Mouse (Mus musculus): ENCODE measurements around the gene Rps11.
"Not testable (repeated sequence)": the region's sequence is repeated elsewhere in the genome, so short reads cannot be mapped to it uniquely, and the experiment has no call there.

Gene Rps11

DNA sequence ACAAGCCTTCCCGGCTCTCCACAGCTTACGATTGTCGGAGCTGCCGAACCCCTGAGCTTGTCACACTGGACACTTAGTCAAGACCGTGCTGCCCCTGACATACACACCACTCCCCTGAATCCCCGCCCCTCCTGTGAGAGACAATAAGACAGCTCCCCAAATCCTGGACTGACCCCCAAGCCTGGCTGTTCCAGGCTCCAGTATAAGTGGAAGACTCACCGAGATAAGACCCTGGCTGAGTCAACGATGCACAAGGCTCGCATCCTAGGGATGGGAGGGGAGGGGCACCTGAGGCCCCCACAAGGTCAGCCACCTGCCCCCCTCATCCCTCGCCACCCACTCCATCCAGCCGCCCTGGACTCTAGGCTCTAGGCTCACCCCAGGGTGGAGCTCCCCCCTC lies 7.6 kb upstream of the Rps11 start:
- no peak for DNase-seq

DNA sequence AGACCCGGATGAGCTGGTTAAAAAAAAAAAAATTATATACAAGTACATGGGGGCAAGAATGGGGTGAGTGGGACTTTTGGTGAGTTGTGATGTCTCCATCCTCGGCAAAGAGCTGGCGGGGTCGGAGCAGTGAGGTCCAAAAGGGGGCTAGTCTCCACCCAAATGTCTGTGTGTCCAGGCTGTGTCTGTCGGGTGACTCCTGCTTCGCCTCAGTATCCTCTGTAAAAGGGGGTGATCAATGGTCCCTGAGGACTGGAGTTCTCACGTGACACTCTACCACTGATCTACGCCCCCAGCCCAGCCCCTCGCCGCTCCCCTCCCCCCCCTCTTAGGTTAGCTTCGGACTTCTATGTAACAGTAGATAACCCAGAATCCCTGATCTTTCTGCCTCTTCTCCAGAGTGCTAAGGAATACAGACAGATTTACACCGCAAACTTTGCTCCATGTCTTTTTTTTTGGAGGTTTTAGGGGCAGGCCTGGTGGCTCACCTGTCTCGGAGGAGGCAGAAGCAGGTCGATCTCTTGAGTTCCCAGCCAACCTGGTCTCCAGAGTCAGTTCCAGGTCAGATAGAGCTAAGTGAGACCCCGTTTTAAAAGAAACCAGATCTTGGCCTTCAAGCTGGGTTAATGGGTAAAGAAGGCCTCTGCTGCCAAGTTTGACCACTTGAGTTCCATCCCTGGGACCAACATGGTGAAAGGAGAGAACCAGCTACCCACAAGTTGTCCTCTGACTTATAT lies 5.7 kb upstream of the Rps11 start:
- DNase-seq = no peak

DNA sequence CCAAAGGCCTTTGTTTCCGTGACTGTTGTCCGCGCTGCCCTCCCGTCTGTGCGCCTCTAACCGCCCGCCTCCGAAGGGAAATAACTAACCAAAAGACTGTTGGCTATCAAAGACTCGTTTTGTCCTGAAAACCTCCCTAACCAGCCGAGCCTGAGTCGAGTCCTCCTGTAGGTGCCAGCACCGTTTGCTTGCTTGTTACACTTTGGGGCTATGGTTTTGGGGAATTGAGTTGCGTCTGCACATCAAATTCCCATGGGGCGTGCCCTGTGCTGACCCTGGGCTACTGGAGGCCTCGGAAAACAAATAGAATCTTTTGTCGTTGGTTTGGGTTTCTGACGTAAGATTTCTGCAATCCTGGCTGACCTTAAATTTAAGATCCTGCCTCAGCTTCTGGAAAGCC lies 5.1 kb upstream of the Rps11 start:
- peak; percentile 36 for DNase-seq

DNA sequence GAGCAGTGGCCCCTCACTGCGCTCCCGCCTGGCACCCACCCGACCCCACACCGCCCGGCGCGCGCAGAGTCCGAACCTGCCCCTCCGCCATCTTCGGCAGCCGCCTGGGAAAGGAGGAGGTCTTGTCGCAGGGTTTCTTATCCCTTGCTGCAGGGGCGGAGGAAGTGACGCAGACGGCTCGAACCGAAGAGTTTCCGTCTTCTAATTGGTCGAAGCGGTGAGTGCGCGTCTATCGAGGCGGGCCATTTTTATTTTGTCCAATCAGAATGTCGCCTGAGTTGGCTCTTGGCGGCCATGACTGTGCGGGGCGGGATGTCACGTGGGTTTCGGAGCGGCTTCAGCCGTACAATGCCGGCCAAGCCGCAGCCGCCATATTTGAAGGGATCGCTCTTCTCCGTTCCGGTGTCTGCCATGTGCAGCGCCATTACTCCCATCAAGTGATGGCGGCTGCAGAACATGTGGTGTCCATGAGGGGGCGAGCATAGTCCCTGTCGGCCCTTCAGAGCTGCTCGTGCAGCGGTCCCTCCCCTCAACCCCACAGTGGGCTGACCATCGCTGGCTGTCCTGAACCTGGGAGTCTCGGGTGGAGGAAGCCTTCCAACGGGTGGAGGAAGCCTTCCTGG lies 4.5 kb upstream of the Rps11 start, which contains the start of gene Rpl13a:
Rpl13a (minus strand) TSS at position 138 of the 623 bp plus-strand sequence.
- peak; percentile 100 for DNase-seq

DNA sequence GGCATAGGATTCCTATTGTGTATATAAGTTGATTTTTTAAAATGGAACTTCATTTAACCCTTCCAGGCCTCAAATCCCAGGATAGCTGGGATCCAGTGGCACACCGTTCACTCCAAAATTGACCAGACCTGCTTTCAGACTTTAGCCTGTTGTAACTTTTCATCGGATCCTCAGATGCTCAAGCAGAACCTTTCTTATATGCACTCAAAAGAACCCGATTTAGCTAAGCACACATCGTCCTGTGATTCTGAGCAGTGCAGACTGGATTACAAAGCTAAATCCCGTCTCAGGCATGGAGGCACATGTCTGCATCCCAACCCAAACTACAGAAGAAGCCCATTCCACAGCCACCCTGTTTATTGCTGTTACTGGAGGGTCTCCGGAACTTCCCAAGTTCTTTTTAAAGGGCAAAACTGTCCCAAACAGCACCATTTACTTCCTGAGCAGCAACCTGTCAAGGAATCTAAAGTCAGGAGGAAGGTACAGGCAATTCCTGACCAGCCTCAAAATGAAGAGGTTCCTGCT lies 3.5 kb upstream of the Rps11 start:
- DNase-seq = no peak

- DNase-seq = no peak
Measured at GRCm38 (mm10) chr7:45126844-45127699, 2.8 kb upstream of the Rps11 start.

DNA sequence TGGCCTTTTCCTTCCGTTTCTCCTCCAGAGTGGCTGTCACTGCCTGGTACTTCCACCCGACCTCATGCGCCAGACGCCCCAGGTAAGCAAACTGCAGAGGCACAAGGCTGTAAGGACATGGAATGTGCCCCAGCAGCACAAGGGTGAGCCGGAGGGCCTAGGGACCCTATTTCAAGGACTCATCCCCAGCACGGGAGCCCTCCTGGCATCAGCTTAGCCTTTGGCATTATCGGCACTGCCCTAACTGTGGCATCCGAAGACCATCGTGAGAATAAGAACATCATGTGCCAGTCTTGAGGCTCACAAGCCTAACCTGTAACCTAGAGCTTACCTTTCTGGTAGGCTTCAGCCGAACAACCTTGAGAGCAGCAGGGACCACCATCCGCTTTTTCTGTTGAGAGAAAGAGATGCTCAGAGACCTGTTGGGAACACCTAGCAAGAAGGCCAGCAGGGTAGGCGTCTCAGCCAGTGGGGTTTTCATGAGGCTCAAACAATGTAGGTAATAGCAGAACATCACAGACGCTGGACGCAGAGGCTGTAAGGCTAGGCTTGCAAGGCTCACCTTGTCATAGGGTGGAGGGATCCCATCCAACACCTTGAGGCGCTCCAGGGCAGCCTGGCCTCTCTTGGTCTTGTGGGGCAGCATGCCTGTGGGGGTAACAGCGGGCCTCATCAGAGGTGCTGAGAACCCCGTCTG lies 2.1 kb upstream of the Rps11 start:
- no peak for DNase-seq

DNA sequence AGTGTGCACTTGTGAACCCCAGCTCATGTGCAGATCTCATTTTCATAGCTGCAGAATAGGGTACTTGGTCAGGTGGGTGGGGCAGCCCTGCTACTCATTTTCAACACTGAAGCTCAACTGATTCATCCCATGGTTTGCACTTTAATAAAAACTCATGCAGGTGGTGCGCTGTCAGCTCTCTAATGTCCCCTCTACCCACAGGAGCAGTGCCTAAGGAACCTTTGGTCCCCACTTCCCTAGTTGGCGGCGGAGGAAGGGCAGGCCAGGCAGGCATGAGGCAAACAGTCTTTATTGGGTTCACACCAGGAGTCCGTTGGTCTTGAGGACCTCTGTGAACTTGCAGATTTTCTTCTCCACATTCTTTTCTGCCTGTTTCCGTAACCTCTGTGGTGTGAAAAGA lies 1.4 kb upstream of the Rps11 start:
- DNase-seq = not testable (repeated sequence)

GRCm38 (mm10) chr7:45125144-45125600 lies 933 bp upstream of the Rps11 start:
- peak; percentile 50 for DNase-seq

DNA sequence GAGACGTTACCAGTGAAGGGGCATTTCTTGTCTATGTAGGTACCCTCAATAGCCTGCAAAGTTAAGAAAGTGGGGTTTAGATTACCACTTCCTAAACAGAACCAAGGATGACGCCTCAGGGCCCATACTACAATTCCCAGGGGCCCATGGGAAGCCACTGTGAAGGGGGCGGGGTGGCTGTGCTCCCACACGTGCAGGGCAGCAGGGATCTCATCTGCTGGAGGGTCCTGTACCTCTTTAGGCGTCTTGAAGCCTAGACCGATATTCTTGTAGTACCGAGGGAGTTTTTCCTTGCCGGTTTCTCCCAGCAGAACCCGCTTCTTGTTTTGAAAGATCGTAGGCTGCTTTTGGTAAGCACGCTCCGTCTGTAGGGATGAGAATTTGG lies 1.1 kb downstream of the Rps11 start:
- DNase-seq = peak; percentile 57

GRCm38 (mm10) chr7:45122561-45123185 lies 1.6 kb downstream of the Rps11 start:
- DNase-seq = no peak

DNA sequence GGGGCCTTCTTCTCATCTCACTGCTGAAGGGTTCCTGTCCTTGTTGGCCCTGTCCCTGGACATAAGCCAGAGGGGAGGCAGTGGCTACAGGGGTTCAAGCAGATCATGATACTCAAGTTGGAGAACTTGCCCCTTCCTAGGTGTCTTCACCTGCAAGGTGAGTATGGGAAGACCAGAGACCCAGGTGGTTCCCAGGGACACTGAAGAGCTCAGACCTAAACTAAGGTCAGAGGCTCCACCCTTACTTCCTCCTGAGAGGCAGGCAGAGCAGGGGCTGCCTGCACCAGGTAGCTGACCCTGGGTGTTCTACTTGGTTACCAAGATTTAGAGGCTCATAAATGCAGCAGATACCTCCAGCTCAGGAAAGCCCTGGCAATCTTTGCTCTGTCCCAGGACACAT lies 2.3 kb downstream of the Rps11 start:
- DNase-seq = no peak

DNA sequence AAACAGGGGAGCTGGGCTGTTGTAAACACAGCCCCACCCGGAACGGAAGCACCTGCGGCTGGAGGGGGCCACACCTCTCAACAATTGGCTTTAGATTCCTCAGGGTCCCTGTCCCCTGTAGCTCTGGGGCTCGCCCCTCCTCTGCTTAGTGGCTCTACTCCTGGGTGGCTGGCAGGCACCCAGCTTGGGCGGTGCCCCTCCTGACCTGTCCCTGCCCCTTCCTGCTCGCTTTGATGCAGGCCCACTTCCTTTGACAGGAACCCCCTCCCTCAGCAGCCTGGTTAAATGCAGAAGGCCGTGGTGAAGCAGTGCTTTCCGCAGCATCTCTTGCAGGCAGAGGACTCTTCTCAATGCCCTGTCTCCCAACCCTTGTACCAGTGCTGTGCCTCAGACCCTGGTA lies 2.8 kb downstream of the Rps11 start:
- DNase-seq = peak; percentile 86

- DNase-seq = no peak
Measured at GRCm38 (mm10) chr7:45119780-45120709, 4.2 kb downstream of the Rps11 start.

- no peak for DNase-seq
Measured at GRCm38 (mm10) chr7:45118336-45118735, 5.9 kb downstream of the Rps11 start.

DNA sequence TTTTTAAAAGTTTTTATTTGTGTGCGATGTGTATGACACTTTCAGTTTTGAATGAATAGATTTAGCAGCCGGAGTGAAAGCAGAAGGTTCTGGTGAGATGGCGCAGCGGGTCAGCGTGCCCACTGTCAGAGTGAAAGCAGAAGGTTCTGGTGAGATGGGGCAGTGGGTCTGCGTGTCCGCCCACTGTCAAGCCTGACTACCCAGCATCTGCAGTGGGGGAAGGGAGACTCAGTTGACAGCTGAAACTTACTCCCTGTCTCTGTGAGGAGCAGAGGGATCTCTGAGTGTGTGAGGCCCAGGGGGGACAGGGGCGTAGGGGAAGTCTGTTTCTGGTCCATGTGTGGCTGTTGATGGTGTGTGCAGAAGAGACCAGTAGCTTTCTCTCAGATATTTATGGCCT lies 6.7 kb downstream of the Rps11 start:
- no peak for DNase-seq

DNA sequence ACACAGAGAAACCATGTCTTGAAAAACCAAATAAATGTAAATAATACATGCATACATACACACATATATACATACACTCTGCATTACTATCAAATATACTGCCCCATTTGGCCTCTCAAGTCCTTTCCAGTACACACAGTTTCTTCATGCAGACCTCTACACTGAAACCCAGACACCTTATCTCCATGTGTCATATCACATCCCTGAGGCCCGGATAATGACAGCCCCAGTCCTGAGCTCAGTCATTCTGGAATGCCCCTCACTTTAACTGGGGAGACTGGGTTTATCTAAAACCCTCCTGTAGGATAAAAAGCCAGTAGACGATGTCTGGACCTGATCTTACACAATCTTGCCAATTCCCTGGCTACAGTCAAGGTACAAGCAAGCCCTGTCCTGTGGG lies 10.8 kb downstream of the Rps11 start:
- DNase-seq = no peak

GRCm38 (mm10) chr7:45112529-45112928 lies 11.7 kb downstream of the Rps11 start:
- DNase-seq = no peak

DNA sequence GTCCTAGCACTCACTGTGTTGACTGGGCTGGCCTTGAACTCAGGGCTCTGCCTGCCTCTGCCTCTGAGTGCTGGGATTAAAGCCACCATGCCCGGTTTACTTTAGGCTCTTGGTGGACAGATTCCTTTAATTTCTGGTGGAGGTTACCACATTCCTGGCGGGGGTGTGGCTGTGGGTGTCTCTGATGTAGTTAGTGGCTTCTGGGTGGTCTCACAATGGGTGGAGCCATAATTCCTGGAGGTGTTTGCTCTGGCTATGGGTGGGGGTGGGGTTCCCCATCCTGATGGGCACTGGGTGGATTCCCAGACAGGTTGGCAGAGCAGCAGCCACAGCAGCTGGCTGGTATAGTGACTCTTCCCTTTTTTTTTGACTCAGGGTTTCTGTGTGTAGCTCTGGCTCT lies 12.3 kb downstream of the Rps11 start:
- DNase-seq = no peak

DNA sequence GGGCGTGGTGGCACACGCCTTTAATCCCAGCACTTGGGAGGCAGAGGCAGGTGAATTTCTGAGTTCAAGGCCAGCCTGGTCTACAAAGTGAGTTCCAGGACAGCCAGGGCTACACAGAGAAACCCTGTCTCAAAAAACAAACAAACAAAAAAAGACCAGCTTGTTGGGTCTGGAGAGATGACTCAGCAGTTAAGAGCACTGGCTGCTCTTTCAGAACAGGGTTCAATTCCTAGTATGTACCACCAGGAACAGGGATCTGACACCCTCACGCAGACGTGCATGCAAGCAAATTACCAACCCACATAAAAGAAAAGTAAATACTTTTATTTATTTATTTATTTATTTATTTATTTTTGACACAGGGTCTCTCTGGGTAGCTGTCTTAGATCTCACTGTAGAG lies 14.2 kb downstream of the Rps11 start:
- DNase-seq = not testable (repeated sequence)

DNA sequence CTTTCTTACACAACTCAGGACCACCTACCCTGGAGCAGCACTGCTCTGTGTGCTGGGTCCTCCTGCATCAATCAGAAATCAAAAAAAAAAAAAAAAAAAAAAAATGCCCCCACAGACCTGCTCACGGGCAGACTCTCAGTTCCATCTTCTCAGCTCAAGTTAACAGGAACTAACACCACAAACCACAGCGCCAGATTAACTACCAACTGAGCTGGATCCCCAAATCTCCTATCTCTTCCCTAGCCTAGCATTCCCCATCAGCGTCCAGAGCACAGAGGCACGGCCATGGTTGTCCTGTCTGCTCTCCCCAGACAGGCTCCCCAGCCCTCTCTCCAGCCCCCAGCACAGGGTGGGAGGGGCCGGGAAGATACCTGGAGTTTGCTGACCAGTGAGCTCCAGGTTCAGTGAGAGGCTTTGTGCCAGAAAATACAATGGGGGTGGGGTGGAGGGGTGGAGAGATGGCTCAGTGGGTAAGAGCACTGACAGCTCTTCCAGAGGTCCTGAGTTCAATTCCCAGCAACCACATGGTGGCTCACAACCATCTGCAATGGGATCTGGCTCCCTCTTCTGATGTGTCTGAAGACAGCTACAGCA lies 17.1 kb downstream of the Rps11 start:
- no peak for DNase-seq

Measured in lung, postnatal 36 days (tissue).